Mouse (Mus musculus) hematopoietic multipotent progenitor cell, adult 10-12 weeks (in vitro differentiated cells): ENCODE results near the gene Grhl1. TPM values are rescaled to one million over a fixed set of nuclear protein-coding genes. Genes with fewer than 3 reads are reported as not detected.

Source experiments
- polyA plus RNA-seq: library from polyadenylated mRNA; stranded (reverse); fragments of >175 nt; gene quantifications from 2 replicates; pipeline ENCODE4 v1.2.3, GENCODE M21; 2012; ENCODE audit warnings: low replicate concordance

Grhl1 gene
- 0.49 and 0.86 TPM in 2 replicates for polyA plus RNA-seq

DNA sequence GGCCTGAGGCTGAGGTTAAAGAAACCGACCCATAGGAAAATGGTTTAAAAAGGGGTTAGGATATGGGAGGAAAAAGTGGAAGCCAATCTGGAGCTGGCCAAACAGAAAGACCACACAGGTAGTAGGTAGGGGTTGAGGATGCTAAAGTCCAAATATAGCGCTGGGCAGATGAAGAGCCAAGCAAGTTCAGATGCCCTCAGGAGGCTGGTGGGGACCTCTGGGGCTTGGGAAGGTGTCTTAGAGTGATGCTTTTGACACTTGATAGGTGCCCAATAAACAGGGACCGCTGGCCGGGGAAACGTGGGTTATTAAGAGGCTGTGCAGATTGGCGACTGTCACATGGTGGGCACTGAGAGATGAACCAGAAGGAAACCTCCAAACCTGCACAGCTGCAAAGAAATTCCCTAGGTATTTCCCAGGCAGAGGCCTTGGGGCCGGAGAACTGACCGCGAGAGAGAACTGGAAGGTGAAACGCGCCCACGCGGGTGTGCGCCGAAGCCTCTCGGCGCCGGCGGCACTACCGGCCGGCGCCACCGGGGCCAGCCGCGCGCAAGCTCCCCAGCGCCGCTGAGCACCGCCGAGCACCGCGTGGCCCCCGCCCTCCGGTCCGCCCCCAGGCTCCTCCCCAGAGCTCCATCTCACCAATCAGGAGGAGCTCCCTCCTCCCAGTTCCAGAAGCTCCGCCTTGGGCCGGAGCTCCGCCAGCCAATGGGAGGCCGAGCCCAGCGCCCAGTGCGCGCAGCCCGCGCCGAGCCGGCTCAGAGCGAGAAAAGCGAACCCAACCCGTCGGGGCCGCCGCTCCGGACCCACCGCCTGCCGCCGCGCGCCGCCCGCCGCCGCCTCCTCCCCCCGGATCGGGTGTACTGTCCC lies at the start of gene Grhl1:
Gene Grhl1 (plus strand): TSS at position 761 of the 870 bp plus-strand sequence.

GRCm38 (mm10) chr12:24651063-24651557 lies 79.0 kb downstream of the Grhl1 start, which contains the start of gene Klf11:
Gene Klf11, plus strand, starts transcription at chr12:24651274.

Other genes with a start within 250 kb of the Grhl1 start
- gene Taf1b, start 73.9 kb upstream of the Grhl1 start, polyA plus RNA-seq = 1.4 and 2.2 TPM in 2 replicates
- 14.1 and 35.8 TPM in 2 replicates for gene Klf11, start 79.0 kb downstream of the Grhl1 start, polyA plus RNA-seq
- gene Cys1, start 109.5 kb downstream of the Grhl1 start, polyA plus RNA-seq = 0.08 TPM in 1 of 2 replicates, not detected in the other
- gene Rrm2, start 136.0 kb downstream of the Grhl1 start, polyA plus RNA-seq = 8.0 and 55.9 TPM in 2 replicates